In genomic region chr2:173307561-173307960, GRCm38 (mm10) we compare ENCODE assay signal across 8 mouse cellular contexts. TPM values are rescaled to one million over a fixed set of nuclear protein-coding genes. Genes with fewer than 3 reads are reported as not detected.
A peak's percentile ranks its signal among the peaks of the same experiment; 100 is the strongest.
DNase-seq lines count a peak whose midpoint lies in the region; ATAC-seq lines count a peak whose summit lies in the region.

No protein-coding gene starts in this region.

- no peaks in the 10 kb centered on the region for H3K27me3 ChIP-seq in hindbrain, embryonic 16.5 days (replicated peaks; ENCODE audit: control insufficient read depth, insufficient read depth, low read length)
- no peaks in the 10 kb centered on the region for H3K27me3 ChIP-seq in midbrain, embryonic 14.5 days (ENCODE audit: control insufficient read depth, insufficient read depth, low read length)
- no peaks in the 10 kb centered on the region for H3K27me3 ChIP-seq in stomach, embryonic 15.5 days (replicated peaks)

- peak; percentile 27 for DNase-seq in CD4-positive helper T cell, adult 2 months (ENCODE audit: low read depth, low spot score)
- DNase-seq in gastrocnemius, postnatal 10 days: peak; percentile 24
- DNase-seq in left cerebral cortex, adult 18-20 months (ENCODE audit: low spot score in 2 of 2): peak; percentile 53 to 72
- DNase-seq in midbrain, embryonic 14.5 days: peak; percentile 82
- DNase-seq in MN1 (ENCODE audit: low spot score): no peak

- ATAC-seq in common myeloid progenitor, adult 5-6 weeks (replicated peaks; ENCODE audit: low read depth, poor library complexity, severe bottlenecking): peak; percentile 72
- ATAC-seq in hindbrain, embryonic 16.5 days: peak; percentile 78
- peak; percentile 86 for ATAC-seq in midbrain, embryonic 14.5 days (ENCODE audit: low FRiP score, low TSS enrichment)
- peak; percentile 19; the same call in 1 of the 2 replicates for ATAC-seq in stomach, embryonic 15.5 days (ENCODE audit: insufficient read depth, low FRiP score, low read depth)

- peak overlapping the region; percentile 52 for H3K4me2 ChIP-seq in hindbrain, embryonic 16.5 days (ENCODE audit: low read length)
- H3K4me2 ChIP-seq in midbrain, embryonic 14.5 days (ENCODE audit: low read length): peak overlapping the region; percentile 45
- H3K4me2 ChIP-seq in stomach, embryonic 15.5 days: peak overlapping the region; percentile 49

- no peak overlapping the region; the same call in 1 of the 2 replicates for H3K27ac ChIP-seq in hindbrain, embryonic 16.5 days (ENCODE audit: low read depth, low read length)
- peak overlapping the region; percentile 70; the same call in 1 of the 2 replicates for H3K27ac ChIP-seq in midbrain, embryonic 14.5 days (replicated peaks; ENCODE audit: low read depth, low read length)
- H3K27ac ChIP-seq in stomach, embryonic 15.5 days: no peak overlapping the region

- H3K9ac ChIP-seq in hindbrain, embryonic 16.5 days (ENCODE audit: low read depth, low read length): no peak overlapping the region
- H3K9ac ChIP-seq in midbrain, embryonic 14.5 days (replicated peaks; ENCODE audit: low read length): no peak overlapping the region; the same call in 1 of the 2 replicates
- H3K9ac ChIP-seq in stomach, embryonic 15.5 days: no peak overlapping the region

- no peaks in the 10 kb centered on the region for H3K9me3 ChIP-seq in hindbrain, embryonic 16.5 days (ENCODE audit: control insufficient read depth, low read length)
- H3K9me3 ChIP-seq in midbrain, embryonic 14.5 days (ENCODE audit: control insufficient read depth, low read length): no peaks in the 10 kb centered on the region
- H3K9me3 ChIP-seq in stomach, embryonic 15.5 days: no peaks in the 10 kb centered on the region

- WGBS in hindbrain, embryonic 16.5 days: under 1% methylated on average over 13 of the region's 18 CpGs
- 2% methylated on average over 18 of the region's 18 CpGs for WGBS in midbrain, embryonic 14.5 days
- WGBS in stomach, embryonic 15.5 days: 4% methylated on average over 15 of the region's 18 CpGs

- H3K4me3 ChIP-seq in hindbrain, embryonic 16.5 days (ENCODE audit: low read length): peak overlapping the region; percentile 6; the same call in 1 of the 2 replicates
- no peak overlapping the region for H3K4me3 ChIP-seq in midbrain, embryonic 14.5 days (replicated peaks; ENCODE audit: low read depth, low read length)
- no peak overlapping the region for H3K4me3 ChIP-seq in stomach, embryonic 15.5 days (replicated peaks)

- H3K36me3 ChIP-seq in hindbrain, embryonic 16.5 days (ENCODE audit: control insufficient read depth, insufficient read depth, low read length): no peaks in the 10 kb centered on the region
- H3K36me3 ChIP-seq in midbrain, embryonic 14.5 days (ENCODE audit: control insufficient read depth, insufficient read depth, low read length): no peaks in the 10 kb centered on the region
- H3K36me3 ChIP-seq in stomach, embryonic 15.5 days: no peaks in the 10 kb centered on the region

- peaks cover 14% of the 10 kb centered on the region for H3K4me1 ChIP-seq in hindbrain, embryonic 16.5 days (ENCODE audit: control insufficient read depth, insufficient read depth, low read depth, low read length)
- peaks cover 14% of the 10 kb centered on the region; the same call in 1 of the 2 replicates for H3K4me1 ChIP-seq in midbrain, embryonic 14.5 days (ENCODE audit: control insufficient read depth, insufficient read depth, low read length)
- H3K4me1 ChIP-seq in stomach, embryonic 15.5 days: peaks cover 18% of the 10 kb centered on the region; the same call in 1 of the 2 replicates

RNA-seq across cellular contexts. Expression of gene Pmepa1, which starts 31.2 kb away (rescaled TPM):
- total RNA-seq in common myeloid progenitor, adult 5-6 weeks (2017): 0.18 TPM in 1 of 2 replicates, not detected in the other
- 10 to 100 TPM; 15.8 to 19.8 TPM for total RNA-seq in gastrocnemius, postnatal 10 days (2021)
- 3.2 and 3.9 TPM in 2 replicates for polyA plus RNA-seq in hindbrain, embryonic 16.5 days (2015; fragmentation: Nextera tagmentation; extraction: Ambion mirVana)
- 10 to 100 TPM; 45.8 to 49.9 TPM for total RNA-seq in left cerebral cortex, adult 18-20 months (2021)
- 5.7 and 6.4 TPM in 2 replicates for polyA plus RNA-seq in midbrain, embryonic 14.5 days (2014; fragmentation: Nextera tagmentation; extraction: Ambion mirVana)
- 7.3 and 7.5 TPM in 2 replicates for polyA plus RNA-seq in stomach, embryonic 15.5 days (2015; fragmentation: Nextera tagmentation; extraction: Ambion mirVana)

Comparison
In these comparisons a context has a peak if more than half of its experiments do, and no peak if none do; other contexts are left out.
1. ATAC-seq: peak in every context shown above with its lines; median percentile 86 in midbrain, embryonic 14.5 days; 78 in hindbrain, embryonic 16.5 days; 72 in common myeloid progenitor, adult 5-6 weeks; 19 in stomach, embryonic 15.5 days.
2. RNA of gene Pmepa1, which starts 31.2 kb away (total RNA-seq): 45.8 to 49.9 TPM in left cerebral cortex, adult 18-20 months and 15.8 to 19.8 TPM in gastrocnemius, postnatal 10 days; 0.18 TPM in common myeloid progenitor, adult 5-6 weeks; every median in the first group is over 10 times any median in the second.
3. Peak in every context shown above with its lines, with median percentiles within 50 percentile points of each other: H3K4me2 ChIP-seq.